Mouse (Mus musculus) adipose tissue, adult 10 weeks (tissue): ENCODE data around the gene Cyp2c23. TPM values are rescaled to one million over a fixed set of nuclear protein-coding genes. Genes with fewer than 3 reads are reported as not detected.

ENCODE experiments used
- polyA plus RNA-seq: library from polyadenylated mRNA; stranded (reverse); fragments of 350-450 nt; fragmentation: Illumina TruSeq; extraction: RNeasy Lipid Tissue Mini Kit (QIAGEN cat#74804); gene quantifications from one replicate; pipeline ENCODE4 v1.2.3, GENCODE M21; 2014; ENCODE audit warnings: low read depth, low replicate concordance

The Cyp2c23 gene
- 0.21 TPM for polyA plus RNA-seq

DNA sequence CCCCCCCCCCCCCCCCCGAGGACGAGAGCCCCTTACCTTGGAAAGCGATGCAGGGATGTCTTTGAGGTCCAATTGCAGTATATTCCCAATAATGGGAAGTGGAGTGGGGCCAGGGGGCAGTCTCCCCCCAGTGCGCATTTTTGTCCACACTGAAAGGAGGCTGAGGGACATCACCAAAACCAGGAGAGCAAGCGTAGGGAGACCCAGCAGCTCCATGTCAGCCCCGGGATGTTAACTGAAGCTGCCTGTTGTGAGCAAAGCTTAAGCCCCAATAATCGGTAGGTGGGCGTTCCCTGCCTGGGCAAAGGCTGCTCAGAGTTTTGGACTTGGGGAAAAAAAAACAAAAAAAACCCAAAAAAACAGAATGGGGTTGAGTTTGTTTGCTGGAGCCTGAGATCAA lies at the start of gene Cyp2c23:
Gene Cyp2c23, minus strand, starts transcription at position 237 of the 400 bp plus-strand sequence.

DNA sequence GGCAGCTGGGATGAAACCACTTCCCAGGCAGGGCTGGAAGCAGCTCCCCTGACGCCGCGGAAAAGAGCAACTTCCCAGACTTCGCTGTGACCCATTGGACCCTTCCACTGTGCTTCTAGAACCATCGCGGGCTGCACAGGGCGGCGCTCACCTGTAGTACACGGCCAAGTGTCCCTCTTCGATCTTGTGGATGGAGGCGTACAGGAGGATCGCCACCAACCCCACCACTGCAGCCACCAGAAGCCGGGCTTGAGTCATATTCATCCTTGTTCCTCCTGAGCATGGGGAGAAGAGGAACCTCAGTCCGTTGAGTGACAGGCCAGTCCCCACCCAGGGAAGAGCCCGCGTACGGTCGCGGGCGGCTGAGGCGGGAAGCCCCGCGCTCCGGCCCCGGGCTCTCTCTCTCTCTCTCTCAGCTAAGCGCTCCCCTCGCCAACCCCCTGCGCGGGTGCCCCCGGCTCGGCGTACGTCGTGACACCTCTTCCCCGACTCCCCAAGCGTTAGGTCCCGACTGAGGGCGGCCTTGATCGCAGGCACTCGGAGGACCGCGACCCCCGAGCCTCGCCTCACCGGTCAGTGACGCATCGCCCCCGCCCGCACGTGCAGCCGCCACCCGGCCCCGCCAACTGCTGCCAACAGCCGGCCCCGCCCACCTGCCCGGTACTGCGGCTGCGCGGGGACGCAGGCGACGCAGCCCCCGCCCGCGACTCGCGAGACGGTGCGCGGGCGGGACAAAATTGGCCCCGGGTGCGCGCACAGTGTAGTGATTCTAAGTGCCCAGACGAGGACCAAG lies 40.3 kb upstream of the Cyp2c23 start, which contains the start of gene Erlin1:
Gene Erlin1, minus strand, starts transcription at position 665 of the 793 bp plus-strand sequence.

DNA sequence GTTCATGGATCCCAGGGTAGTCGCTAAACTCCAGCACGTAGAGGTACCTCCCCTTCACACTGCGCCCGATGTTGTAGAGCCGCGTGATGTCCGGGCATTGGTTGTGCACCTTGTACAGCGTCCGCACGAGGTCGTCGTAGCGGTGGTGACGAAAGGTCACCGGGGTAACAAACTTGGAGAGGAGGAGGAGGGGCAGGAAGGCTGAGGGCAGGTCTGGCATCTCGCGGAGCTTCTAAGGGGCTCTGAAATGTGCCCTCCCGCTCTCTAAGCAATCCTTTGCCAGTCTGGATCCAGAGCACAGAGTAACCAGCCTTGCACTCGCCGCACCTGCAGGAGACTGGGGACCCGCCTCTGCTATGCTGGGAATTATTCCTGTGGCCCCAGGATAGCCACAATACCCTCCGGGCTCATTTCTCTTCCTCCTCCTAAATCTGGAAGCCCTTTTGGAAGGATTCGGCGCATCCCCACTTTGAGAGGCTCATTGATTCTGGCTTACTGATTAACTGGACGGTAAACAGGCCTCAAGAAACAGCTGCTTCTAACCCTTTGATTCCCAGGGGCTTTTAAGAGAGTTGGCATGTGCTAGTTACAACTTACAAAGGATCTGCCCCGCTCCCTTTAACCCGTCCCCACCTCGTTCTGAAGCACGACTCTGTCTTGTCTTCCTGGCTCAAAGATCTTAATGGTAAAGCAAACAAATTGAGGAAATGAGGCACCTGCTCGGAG lies 42.8 kb downstream of the Cyp2c23 start, which contains the start of gene Cpn1:
Gene Cpn1, minus strand, starts transcription at position 488 of the 726 bp plus-strand sequence.

Other genes starting within 250 kb of the Cyp2c23 start
- gene Abcc2, start 247.0 kb downstream of the Cyp2c23 start, polyA plus RNA-seq = 0.26 TPM
- gene Dnmbp, start 89.0 kb downstream of the Cyp2c23 start, polyA plus RNA-seq = 24.3 TPM
- gene Cpn1, start 42.7 kb downstream of the Cyp2c23 start, polyA plus RNA-seq = 18.4 TPM
- 17.7 TPM for gene Erlin1, start 40.6 kb upstream of the Cyp2c23 start, polyA plus RNA-seq
- 54.5 TPM for gene Chuk, start 78.3 kb upstream of the Cyp2c23 start, polyA plus RNA-seq
- 13.9 TPM for gene Cwf19l1, start 106.7 kb upstream of the Cyp2c23 start, polyA plus RNA-seq
- gene Bloc1s2, start 117.2 kb upstream of the Cyp2c23 start, polyA plus RNA-seq = 41.8 TPM
- gene Pkd2l1, start 163.2 kb upstream of the Cyp2c23 start, polyA plus RNA-seq = 0.89 TPM
- gene Scd3, start 174.1 kb upstream of the Cyp2c23 start, polyA plus RNA-seq = 4.5 TPM